Mouse (Mus musculus): ENCODE data around the gene Tctex1d2. TPM values are rescaled to one million over a fixed set of nuclear protein-coding genes. Genes with fewer than 3 reads are reported as not detected.
"Not testable (repeated sequence)": the region's sequence is repeated elsewhere in the genome, so short reads cannot be mapped to it uniquely, and the experiment has no call there.

Tctex1d2 gene
- polyA plus RNA-seq, 1 experiment from 2014 or later, result 14.1 TPM

DNA sequence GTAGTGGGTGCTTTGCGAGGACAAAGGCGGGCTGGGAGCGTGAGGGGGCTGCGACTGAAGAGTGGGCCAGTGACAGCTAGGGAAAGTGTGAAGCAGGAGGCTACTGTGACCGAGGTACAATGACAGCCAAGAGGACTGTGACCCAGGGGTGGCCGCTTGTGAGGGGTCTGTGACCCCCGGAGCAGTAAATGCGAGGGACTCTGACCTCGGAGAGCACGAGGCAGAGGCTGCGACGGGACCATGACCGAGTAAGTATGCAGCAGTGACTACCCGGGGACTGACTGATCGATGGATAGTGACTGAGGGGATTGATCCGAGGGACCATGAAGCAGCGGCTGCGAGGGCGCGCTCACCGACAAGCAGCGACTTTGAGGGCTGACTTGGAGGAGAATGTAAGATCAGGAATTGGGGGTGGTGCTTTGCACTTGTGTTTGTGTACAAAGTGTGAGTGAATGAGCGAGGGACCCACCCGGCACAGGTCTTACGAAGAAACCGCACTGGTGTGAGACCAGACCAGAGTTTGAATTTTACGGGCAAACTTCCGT lies 11.6 kb downstream of the Tctex1d2 start:
- DNase-seq (ENCODE audit: low spot score), result peak; percentile 18

GRCm38 (mm10) chr16:32431926-32432325 lies 12.4 kb downstream of the Tctex1d2 start:
- no peak for DNase-seq (ENCODE audit: low spot score)

GRCm38 (mm10) chr16:32433138-32433537 lies 13.6 kb downstream of the Tctex1d2 start:
- DNase-seq (ENCODE audit: low spot score), result no peak

GRCm38 (mm10) chr16:32434066-32434465 lies 14.6 kb downstream of the Tctex1d2 start:
- DNase-seq (ENCODE audit: low spot score), result peak; percentile 93

DNA sequence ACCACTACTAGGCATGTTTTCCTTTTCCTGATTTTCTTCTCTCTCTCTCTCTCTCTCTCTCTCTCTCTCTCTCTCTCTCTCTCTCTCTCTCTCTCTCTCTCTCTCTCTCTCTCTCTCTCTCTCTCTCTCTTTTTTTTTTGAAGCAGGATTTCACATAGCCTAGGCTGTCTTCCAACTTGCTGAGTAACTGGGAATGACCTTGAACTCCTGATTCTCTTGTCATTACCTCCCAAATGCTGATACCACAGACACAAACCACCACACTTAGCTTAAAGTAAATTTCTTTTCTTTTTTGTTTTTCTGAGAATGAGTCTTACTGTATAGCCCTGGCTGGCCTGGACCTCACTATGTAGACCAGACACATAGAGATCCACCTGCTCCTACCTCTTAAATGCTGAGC lies 15.2 kb downstream of the Tctex1d2 start:
- DNase-seq (ENCODE audit: low spot score), result no peak

DNA sequence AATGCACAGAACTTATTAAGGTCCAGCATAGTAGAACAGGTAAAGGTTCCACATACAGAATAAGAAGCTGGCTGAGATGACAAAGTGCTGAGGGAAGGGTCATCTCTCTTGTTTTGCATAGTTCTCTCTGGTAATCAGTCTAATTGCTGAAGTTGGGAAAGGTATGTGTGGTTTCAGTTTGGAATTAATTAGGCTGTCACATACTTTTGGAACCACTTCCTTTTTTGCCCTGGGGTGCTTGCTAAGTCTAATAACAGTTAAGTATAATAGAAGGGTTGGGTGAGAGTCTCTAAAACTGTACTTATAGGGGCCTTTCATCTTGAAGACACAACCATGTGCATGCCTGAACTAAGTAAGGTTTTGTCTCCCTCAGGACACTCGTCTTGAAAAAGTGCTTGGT lies 17.2 kb downstream of the Tctex1d2 start:
- DNase-seq (ENCODE audit: low spot score), result no peak

- DNase-seq (ENCODE audit: low spot score), result no peak
Observed at GRCm38 (mm10) chr16:32437266-32437665, 17.8 kb downstream of the Tctex1d2 start.

GRCm38 (mm10) chr16:32441432-32441831 lies 21.9 kb downstream of the Tctex1d2 start:
- DNase-seq (ENCODE audit: low spot score), result no peak

- not testable (repeated sequence) for DNase-seq (ENCODE audit: low spot score)
Observed at GRCm38 (mm10) chr16:32444615-32445014, 25.1 kb downstream of the Tctex1d2 start.

DNA sequence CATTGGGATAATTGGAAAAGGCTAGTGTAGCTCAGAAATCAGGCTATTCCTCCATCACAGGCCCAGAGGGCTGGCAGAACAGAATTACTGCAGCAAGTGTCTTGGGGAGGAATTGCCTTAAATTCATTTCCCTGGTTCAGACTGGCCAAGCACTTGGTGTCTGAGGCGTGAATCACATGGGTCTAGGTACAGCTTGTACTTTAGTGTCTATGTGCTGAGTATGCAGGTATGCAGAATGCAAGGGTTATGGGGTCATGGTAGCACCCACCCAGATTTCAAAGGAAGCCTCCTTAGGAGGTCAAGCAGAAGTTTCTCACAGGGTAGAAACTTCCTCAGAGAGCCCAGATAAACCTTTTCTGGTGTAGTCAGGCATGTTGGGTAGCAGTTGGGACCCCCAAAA lies 26.1 kb downstream of the Tctex1d2 start:
- no peak for DNase-seq (ENCODE audit: low spot score)

DNA sequence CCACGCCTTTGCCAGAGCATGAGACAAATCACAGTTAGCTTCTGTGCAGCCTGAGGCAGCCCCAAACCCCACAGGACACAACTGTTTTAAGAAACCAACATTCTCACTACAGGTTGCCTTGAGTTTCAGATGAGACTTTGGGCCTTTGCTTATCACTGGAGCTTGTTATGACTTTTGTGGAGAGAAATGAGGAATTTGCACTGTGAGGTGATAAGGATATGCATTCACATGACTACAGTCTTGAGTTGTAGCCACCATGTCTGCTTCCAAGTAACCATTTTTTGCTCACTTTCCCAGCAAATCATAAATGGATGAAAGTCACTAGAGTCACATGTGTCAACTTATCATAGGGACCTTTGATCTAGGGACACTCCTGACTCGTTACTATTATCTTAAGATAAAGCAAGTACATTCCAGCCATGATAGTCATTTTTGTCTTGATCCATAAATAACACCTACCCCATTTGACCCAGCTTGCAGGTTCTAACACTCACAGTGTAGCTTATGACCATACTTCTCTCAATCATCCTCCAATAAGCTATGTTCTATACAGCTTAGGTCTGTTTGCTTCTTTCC lies 27.1 kb downstream of the Tctex1d2 start:
- no peak for DNase-seq (ENCODE audit: low spot score)

- DNase-seq (ENCODE audit: low spot score), result no peak
Observed at GRCm38 (mm10) chr16:32449665-32450064, 30.2 kb downstream of the Tctex1d2 start.

GRCm38 (mm10) chr16:32450133-32450532 lies 30.6 kb downstream of the Tctex1d2 start:
- DNase-seq (ENCODE audit: low spot score), result no peak

GRCm38 (mm10) chr16:32453102-32453501 lies 33.6 kb downstream of the Tctex1d2 start:
- no peak for DNase-seq (ENCODE audit: low spot score)

GRCm38 (mm10) chr16:32454646-32455045 lies 35.1 kb downstream of the Tctex1d2 start:
- no peak for DNase-seq (ENCODE audit: low spot score)

DNA sequence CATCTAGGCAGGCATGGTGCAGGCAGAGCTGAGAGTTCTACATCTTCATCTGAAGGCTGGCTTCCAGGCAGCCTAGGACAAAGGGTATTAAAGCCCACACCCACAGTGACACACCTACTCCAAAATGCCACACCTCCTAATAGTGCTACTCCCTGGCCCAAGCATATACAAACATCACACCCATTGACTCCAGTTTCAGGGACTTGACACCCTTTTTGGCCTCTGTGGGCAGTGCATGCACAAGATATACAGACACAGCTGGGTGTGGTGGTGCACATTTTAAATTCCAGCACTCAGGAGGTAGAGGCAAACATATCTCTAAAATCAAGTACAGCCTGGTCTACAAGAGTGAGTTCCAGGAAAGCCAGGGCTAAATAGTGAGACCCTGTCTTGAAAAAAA lies 36.6 kb downstream of the Tctex1d2 start:
- no peak for DNase-seq (ENCODE audit: low spot score)

- DNase-seq (ENCODE audit: low spot score), result no peak
Observed at GRCm38 (mm10) chr16:32456761-32457160, 37.3 kb downstream of the Tctex1d2 start.

DNA sequence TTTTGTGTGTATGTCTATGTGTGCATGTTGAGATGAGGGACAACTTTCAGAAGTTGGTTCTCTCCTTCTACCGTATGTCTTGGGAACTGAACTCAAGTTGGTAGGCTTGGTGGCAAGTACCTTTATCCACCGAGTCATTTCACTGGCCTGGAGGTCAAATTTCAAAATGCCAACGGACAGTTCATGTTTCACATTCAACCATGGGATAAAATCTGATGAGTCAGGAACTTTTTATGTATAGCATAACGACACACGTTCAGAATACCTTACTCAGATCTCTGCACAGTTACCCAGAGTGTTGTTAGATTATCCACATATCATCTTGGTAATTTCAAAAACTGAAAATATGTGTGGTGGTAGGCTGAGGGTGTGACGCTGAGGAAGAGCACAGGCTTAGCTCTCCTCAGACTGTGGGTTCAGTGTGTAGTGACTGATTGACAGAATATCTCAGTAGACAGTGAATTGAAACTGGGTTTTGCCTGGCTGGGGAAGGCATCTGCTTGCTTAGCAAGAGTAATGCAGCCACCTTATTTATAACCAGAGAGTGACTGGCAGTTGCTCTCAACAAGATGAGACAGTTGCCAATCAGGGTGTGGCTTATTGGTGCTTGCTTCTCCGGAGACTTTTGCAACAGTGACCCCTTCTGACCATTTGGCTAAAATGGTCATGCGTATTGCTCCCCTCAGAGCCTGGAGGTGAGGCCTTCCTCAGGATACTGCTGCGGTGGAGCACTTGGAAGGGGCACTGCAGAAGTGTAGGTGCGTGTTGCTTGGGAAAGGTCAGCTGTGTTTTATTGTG lies 38.3 kb downstream of the Tctex1d2 start:
- peak; percentile 44 for DNase-seq (ENCODE audit: low spot score)

DNA sequence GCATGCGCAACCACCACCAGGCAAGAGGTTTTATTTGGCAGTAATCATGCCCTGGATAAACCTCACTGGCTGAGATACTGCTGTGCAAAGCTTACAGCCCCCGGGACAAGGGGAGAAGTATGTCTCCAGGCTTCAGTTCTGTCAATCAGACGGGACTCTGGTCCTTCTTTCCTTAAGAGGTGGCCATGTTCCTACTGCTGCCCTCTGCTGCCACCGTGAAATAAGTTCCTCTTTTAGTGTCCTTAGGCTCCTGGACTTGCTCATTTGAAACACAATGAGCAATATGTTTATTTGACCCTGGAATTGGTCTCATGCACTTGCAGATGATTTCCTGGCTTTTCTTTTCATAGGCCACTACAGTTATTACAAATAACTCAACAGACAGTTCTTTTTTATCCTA lies 41.0 kb downstream of the Tctex1d2 start:
- no peak for DNase-seq (ENCODE audit: low spot score)

DNA sequence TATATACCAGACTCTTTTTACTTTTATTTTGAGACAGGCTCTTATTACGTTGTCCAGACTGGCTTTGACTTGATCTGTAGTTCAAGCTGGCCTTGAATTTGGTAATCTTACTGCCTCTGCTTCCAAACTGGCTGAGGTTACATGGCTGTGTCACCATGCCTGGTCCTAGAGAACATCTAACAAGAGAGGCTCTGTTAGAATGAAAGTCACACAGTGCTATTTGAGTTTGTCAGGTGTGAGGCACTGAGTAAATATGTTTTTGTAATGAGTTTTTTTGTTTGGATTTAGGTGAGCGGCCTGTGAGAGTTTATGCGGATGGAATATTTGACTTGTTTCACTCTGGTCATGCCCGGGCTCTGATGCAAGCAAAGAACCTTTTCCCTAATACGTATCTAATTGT lies 42.2 kb downstream of the Tctex1d2 start:
- DNase-seq (ENCODE audit: low spot score), result no peak

GRCm38 (mm10) chr16:32462950-32463349 lies 43.4 kb downstream of the Tctex1d2 start:
- DNase-seq (ENCODE audit: low spot score), result no peak

GRCm38 (mm10) chr16:32463426-32463825 lies 43.9 kb downstream of the Tctex1d2 start:
- DNase-seq (ENCODE audit: low spot score), result no peak

DNA sequence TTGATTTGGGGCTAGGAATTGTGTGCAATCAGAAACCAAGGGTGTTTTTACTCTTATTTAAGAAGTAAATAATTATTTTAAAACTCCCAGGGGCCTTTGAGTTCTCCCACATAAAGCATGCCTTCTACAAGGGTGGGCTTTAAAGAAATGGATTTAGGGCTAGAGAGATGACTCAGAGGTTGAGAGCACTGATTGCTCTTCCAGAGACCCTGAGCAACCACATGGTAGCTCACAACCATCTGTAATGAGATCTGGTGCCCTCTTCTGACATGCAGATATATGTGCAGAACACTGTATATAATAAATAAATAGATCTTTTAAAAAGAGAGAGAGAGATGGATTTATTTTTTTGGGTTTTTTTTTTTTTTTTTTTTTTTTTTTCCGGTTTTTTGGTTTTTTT lies 45.4 kb downstream of the Tctex1d2 start:
- DNase-seq (ENCODE audit: low spot score), result peak; percentile 8
